Mouse (Mus musculus) embryo, embryonic 10 days (tissue): ENCODE measurements around the gene Tbc1d14.
A peak's percentile ranks its signal among the peaks of the same experiment; 100 is the strongest.

Source experiments
- DNase-seq: peaks from one replicate; pipeline ENCODE4 v3.0.0-alpha.2; 2015; ENCODE audit warnings: low spot score

The Tbc1d14 gene

DNA sequence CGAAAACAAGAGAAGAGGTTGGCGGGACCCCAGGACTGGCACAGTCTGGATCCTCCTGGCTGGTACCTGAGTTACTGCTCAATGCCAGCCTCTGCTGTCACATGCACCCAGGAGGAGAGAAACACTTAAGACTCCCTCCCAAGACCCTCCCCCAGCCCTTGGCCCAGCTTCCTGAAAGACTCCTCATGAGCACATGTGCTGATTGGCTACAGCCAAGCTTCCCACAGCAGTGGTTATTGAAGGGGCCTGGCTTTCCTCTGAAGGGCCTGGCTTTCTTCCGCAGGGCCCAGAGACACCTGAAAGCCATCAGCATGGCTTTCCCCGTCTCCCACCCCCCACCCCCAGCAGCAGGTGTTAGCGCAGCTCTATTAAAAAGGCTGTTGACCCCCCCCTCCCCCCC, at the start of gene Tbc1d14:
Gene Tbc1d14 (minus strand): TSS at position 101 of the 400 bp plus-strand sequence.
- DNase-seq, result no peak

- DNase-seq, result no peak
These were observed 32.5 kb upstream of the Tbc1d14 start for GRCm38 (mm10) chr5:36625612-36626011.

DNA sequence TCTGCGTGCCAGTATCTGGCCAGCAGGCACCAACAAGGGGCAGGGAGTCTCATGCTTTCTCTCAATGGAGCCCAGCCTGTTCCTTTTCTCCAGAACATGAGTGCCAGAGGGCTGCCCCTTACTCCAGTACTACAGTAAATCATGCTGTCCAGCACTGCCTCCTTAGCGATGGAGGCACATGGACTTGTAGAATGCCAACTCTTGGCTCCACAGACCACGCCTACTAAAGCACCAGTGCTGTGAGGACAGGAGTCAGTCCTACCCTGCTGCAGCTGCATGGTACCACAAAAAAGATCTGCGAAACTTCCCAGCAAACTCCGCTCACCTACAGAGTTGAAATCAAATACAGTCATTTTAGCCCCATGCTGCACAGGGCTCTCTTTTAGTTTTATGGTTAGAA, 30.6 kb upstream of the Tbc1d14 start:
- no peak for DNase-seq

- DNase-seq, result no peak
These were observed 28.0 kb upstream of the Tbc1d14 start for GRCm38 (mm10) chr5:36621058-36621449.

- DNase-seq, result no peak
These were observed 27.5 kb upstream of the Tbc1d14 start for GRCm38 (mm10) chr5:36620409-36621057.

GRCm38 (mm10) chr5:36618890-36619289, 25.8 kb upstream of the Tbc1d14 start:
- DNase-seq, result no peak

GRCm38 (mm10) chr5:36618356-36618755, 25.3 kb upstream of the Tbc1d14 start:
- no peak for DNase-seq

- no peak for DNase-seq
These were observed 21.0 kb upstream of the Tbc1d14 start for GRCm38 (mm10) chr5:36614124-36614523.

DNA sequence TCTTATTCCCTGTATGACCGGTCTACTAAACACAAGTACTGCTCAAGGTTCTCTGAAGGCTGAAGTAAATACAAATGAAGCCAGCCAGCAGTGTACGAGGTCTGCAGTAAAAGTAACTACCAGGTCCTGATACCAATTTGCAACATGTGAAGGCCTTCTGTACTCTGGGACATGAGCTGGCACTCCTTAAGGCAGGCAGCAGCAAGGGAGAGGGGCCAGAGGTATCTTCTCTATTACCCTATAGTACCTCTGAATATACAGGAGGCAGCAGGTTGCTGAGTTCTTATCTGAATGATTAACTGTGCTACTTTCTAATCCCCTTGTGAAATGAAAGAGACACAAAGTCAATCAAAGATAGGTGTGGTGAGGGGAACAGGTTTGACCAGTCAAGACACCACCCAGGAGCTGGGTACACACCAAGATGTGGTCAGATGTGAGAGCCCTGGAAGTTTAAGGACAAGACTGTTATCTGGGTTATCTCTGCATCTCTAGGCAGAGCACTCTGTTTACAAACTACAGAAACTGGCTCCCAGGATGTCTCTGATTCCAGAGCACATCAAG, 15.9 kb upstream of the Tbc1d14 start:
- DNase-seq, result no peak

DNA sequence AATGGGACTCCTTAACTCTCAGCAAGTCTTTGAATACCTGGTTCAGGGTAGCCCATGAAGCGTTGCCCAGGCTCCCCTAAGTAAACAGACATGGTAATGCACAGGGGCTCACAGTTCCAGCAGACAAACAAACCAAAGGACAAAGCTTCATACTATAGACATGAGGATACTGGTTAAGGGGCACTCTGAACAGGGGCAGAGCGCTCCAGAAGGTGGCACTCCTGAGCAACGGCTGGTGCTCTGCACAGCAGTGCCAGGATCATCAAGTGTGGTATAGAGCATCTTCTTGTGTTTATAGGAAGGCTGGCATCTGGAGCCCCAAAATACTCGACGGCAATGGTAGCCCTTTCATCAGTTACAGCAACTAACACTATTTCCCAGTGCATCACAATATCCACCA, 10.0 kb upstream of the Tbc1d14 start:
- DNase-seq, result peak; percentile 28

GRCm38 (mm10) chr5:36602028-36602427, 9.0 kb upstream of the Tbc1d14 start:
- DNase-seq, result no peak

DNA sequence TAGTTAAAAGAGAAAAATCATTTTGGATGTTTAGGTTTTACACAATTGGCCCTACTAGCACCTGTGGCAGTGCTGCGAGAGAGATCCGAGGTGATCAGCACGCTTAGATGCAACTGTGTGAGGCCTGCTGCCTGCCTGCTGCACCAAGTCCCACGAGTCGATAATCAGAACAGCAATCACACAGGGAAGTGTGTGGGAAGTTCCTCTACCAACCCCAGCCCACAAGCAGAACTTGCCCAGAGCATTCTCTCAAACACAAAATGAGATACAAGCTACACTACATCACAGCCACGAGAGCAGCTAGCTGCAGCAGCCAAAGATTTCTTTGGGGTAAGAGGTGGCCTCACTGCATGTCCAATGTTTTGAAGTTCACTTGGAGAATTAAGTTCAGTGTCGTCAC, 8.4 kb upstream of the Tbc1d14 start:
- DNase-seq, result no peak

GRCm38 (mm10) chr5:36598883-36599282, 5.8 kb upstream of the Tbc1d14 start:
- no peak for DNase-seq

DNA sequence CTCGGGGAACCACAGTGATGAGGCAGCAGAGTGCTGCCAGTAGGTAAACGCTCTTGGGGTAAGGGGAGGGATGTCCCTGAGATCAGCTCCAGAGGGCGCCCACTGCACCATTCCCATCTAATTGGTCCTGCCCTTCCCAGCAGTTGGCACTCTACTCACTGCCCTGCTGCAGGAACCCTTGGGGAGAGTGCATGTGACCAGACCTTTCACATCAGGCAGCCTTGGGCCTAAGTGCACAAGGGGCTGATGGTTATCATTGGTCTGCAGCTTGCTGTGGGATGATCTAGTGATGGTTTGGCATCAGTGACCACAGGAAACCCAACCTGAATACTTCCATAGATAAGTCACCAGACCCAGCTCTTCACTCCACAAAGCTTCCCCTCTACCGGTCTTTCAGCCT, 4.6 kb upstream of the Tbc1d14 start:
- DNase-seq, result peak; percentile 37

- no peak for DNase-seq
These were observed 3.1 kb upstream of the Tbc1d14 start for GRCm38 (mm10) chr5:36596225-36596624.

- no peak for DNase-seq
These were observed 2.0 kb upstream of the Tbc1d14 start for GRCm38 (mm10) chr5:36595115-36595514.

DNA sequence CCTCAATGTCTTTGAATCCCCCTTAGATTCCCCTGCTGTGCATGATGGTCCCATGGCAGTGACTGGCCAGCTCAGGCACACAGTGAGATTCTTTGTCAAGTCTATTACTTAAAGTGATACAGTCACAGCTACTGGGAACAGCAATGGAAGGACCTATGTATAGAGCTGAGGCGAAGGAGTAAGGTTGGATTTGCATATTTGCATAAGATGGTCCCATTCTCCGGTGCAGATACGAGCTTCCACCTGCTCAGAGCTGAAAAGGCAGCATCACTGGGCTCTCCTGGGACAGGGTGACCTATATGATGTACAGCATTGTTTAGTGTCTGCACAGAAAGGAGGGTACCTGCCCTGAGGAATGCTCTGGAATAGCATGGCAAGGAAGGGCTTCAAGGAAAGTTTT, 1.3 kb upstream of the Tbc1d14 start:
- no peak for DNase-seq

- DNase-seq, result no peak
These were observed 2.6 kb downstream of the Tbc1d14 start for GRCm38 (mm10) chr5:36590499-36590920.

DNA sequence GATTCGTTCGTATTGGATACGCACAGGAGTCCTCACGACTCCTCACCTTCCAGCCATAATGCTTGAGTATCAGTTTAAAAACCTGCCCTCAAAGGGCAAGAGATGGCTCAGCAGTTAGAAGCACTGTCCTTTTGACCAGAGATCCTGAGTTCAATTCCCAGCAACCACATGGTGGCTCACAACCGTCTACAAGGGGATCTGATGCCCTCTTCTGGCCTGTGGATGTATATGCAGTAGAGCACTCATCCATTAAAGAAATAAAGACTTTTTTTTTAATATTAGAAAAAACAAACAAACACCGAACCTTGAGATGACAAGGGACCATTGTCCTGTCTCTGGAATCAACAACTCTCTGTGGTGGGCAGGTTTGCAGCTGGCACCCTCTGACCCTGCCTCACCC, 8.8 kb downstream of the Tbc1d14 start:
- DNase-seq, result no peak

GRCm38 (mm10) chr5:36581924-36582642, 11.0 kb downstream of the Tbc1d14 start:
- peak; percentile 100 for DNase-seq

- DNase-seq, result no peak
These were observed 11.7 kb downstream of the Tbc1d14 start for GRCm38 (mm10) chr5:36581259-36581923.

DNA sequence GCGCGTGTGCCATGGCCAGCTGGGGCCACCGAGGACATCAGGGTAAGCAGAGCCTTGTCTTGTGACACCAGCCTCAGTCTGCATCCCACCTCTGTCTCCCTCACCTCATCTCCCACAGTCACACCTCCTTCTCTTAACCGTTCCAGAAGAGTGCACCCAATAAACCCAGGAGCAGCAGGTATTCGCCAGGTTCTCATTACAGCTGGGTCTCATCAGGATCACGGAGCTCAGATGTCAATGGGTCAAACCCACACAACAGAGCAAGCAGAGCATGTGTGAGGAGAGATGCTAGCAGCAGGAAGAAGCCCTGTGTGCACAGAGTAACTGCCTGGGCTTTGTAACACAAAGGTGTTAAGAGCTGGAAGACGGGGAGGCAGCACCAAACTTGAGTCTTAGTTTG, 13.1 kb downstream of the Tbc1d14 start:
- DNase-seq, result no peak

- DNase-seq, result no peak
These were observed 14.1 kb downstream of the Tbc1d14 start for GRCm38 (mm10) chr5:36578982-36579381.
